Mouse (Mus musculus) embryonic facial prominence, embryonic 11.5 days (tissue): Measurements from ENCODE around the gene Tcp11l1. TPM values are rescaled to one million over a fixed set of nuclear protein-coding genes. Genes with fewer than 3 reads are reported as not detected.

ENCODE experiments used
- ATAC-seq: fragments of 200-750 bp; cut with Nextera tagmentation; replicated peaks from 2 replicates; pipeline ENCODE4 v1.8.0; 2017; ENCODE audit warnings: low read depth; ENCODE audit not compliant: insufficient number of reproducible peaks, low FRiP score, low TSS enrichment
- DNase-seq: peaks from one replicate; pipeline ENCODE4 v3.0.0-alpha.2; 2015; ENCODE audit warnings: low spot score
- H3K27ac ChIP-seq: fragments of 300-500 bp; sonication (generic); replicated peaks from 2 replicates; pipeline ENCODE4 v1.5.1; 2014; ENCODE audit warnings: mild to moderate bottlenecking, low read depth, low read length, control low read depth
- H3K27me3 ChIP-seq: fragments of 300-500 bp; sonication (generic); 2 replicates; pipeline ENCODE4 v1.6.1; 2014; ENCODE audit warnings: mild to moderate bottlenecking, low read length, moderate library complexity, mixed read lengths; ENCODE audit not compliant: control insufficient read depth, insufficient read depth
- H3K36me3 ChIP-seq: fragments of 300-500 bp; sonication (generic); replicated peaks from 2 replicates; pipeline ENCODE4 v1.6.1; 2014; ENCODE audit warnings: low read depth, mild to moderate bottlenecking, low read length, moderate library complexity, mixed read lengths; ENCODE audit not compliant: control insufficient read depth, insufficient read depth
- H3K4me1 ChIP-seq: fragments of 300-500 bp; sonication (generic); 2 replicates; pipeline ENCODE4 v1.6.1; 2014; ENCODE audit warnings: low read length, mixed read lengths; ENCODE audit not compliant: control insufficient read depth, insufficient read depth
- H3K4me2 ChIP-seq: fragments of 300-500 bp; sonication (generic); 2 replicates; pipeline ENCODE4 v1.6.1; 2014; ENCODE audit warnings: low read depth, mild to moderate bottlenecking, control low read depth, low read length, moderate library complexity
- H3K4me3 ChIP-seq: fragments of 300-500 bp; sonication (generic); 2 replicates; pipeline ENCODE4 v1.5.1; 2014; ENCODE audit warnings: low read depth, low read length, control low read depth
- H3K9ac ChIP-seq: fragments of 300-500 bp; sonication (generic); replicated peaks from 2 replicates; pipeline ENCODE4 v1.6.1; 2014; ENCODE audit warnings: mild to moderate bottlenecking, control low read depth, low read length
- H3K9me3 ChIP-seq: fragments of 300-500 bp; sonication (generic); replicated peaks from 2 replicates; pipeline ENCODE4 v1.6.1; 2016; ENCODE audit warnings: mild to moderate bottlenecking, low read length, inconsistent platforms, mixed read lengths; ENCODE audit not compliant: control insufficient read depth
- WGBS: fragments of 180-500 bp; shearing (Covaris S2); extraction: QIAGEN DNeasy Blood & Tissue Kit; methylation state at CpG from one replicate; pipeline ENCODE4 v1.1.7; 2014; 5-methylcytosine and 5-hydroxymethylcytosine counted together
- polyA plus RNA-seq: library from polyadenylated mRNA; unstranded; fragments of >200 nt; fragmentation: Nextera tagmentation; extraction: Ambion mirVana; gene quantifications from 2 replicates; pipeline ENCODE4 v1.2.1, GENCODE M21; 2014

Gene Tcp11l1
- polyA plus RNA-seq = 62.5 and 63.1 TPM in 2 replicates

DNA sequence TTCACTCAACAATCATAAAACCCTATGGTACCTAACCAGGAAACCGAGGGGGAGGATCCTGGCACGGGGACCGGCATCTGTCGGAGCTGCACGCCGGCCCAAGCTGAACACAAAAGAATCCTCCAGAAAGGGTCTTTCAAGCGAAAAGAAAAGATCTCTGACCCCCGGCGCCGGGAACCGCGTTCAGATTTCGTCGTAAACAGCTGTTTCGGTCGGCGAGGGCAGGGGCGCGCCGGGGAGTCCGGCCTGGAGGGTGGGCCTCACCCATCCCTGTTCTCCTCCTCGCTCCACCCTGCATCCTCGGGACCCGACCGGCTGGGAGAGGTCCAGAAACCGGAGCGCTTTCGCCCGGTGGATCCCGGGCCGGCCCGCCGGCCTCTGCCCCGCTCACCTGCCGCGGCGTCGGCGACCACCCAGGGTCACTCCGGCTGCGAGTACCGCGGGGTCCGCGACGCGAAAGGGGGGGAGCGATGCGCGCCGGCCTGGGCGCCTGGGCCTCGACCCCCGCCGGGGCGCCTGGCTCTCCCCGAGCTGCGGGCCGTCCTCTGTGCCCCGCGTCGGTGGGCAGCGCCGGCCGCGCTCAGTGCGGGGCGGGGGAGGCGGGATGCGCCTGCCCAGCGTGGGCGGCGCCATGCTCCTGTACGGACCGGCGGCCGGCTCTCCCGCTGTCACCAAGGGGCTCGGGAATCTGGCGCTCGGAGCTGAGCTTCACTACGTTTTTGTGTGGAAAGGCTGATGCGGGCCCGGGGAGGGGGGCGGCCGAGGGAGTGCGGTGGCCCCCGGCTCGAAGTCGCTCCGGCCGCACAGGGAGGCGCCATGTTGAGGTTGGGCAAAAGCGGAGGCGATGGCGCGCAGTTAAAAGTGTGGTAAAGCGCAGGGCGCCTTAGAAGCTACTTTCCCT lies at the start of gene Tcp11l1:
Gene Tcp11l1 (minus strand): TSS at position 585 of the 901 bp plus-strand sequence.
- H3K9ac ChIP-seq = peak within 1 kb of the TSS; percentile 87
- WGBS = under 1% methylated on average over 75 of the region's 99 CpGs
- H3K4me1 ChIP-seq = no peaks in the 10 kb centered on the region
- peak within 1 kb of the TSS; percentile 81 for H3K4me3 ChIP-seq
- peak within 1 kb of the TSS; percentile 71 for H3K4me2 ChIP-seq
- peak within 1 kb of the TSS; percentile 63 for H3K27ac ChIP-seq
- no peaks in the 10 kb centered on the region for H3K36me3 ChIP-seq
- peak; percentile 92 for ATAC-seq
- H3K27me3 ChIP-seq = no peaks in the 10 kb centered on the region
- no peaks in the 10 kb centered on the region for H3K9me3 ChIP-seq
- DNase-seq = peak; percentile 71

DNA sequence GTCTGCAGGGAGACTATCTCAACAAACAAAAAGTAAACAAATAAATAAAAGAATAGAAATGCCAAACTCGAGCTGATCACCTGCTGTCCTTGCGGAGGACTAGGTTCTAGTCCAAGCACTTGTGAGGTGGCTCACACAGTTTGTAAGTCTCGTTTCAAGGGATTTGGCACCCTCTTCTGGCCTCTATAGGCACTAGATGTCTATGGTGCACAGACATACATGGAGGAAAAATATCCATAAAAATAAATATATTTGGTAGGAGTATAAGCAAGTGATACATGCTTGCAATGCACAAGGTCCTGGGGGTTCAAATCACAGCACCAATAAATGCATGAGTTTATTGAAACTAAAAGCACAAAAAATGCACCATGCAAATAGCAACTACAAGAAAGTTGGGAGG lies 38.6 kb upstream of the Tcp11l1 start:
- WGBS = 66% methylated on average over 3 of the region's 3 CpGs

DNA sequence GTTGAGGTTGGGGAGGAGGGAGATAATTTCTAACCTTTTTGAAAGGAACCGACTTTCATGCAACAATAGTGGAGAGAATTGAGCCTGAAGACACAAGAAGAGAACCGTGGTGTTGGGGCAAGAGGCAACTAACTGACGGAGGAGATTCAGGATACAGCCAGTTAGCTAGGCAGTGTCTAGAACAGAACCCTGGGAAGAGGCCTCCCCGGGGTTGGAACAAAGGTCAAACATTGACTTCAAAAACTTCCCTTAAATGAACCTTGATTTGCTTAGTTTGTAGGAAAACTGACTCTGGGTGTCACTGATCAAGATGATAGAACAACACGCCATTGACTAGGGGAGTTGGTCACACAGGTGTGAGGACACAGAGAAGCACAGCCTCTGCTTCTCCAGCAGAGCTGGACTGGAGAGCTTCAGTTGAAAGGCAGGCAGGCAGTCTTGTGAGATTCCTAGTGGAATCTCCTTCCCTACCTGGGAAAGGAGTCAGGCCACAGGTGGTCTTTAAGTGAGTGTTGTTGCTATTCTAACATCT lies 36.7 kb upstream of the Tcp11l1 start:
- DNase-seq (no peak), ATAC-seq (no peak)
- H3K27ac ChIP-seq = no peak overlapping the region
- no peak overlapping the region for H3K4me3 ChIP-seq
- WGBS = 82% methylated on average over 5 of the region's 5 CpGs
- H3K36me3 ChIP-seq = no peaks in the 10 kb centered on the region
- no peaks in the 10 kb centered on the region for H3K27me3 ChIP-seq
- no peaks in the 10 kb centered on the region for H3K9me3 ChIP-seq
- H3K9ac ChIP-seq = no peak overlapping the region
- H3K4me2 ChIP-seq = no peak overlapping the region
- H3K4me1 ChIP-seq = no peaks in the 10 kb centered on the region

More for the DNA sequence above, 38.6 kb upstream of the Tcp11l1 start:
- H3K9me3 ChIP-seq = no peaks in the 10 kb centered on the region
- no peak for ATAC-seq
- H3K4me3 ChIP-seq = no peak overlapping the region
- no peaks in the 10 kb centered on the region for H3K36me3 ChIP-seq
- DNase-seq = peak; percentile 44
- H3K4me2 ChIP-seq = no peak overlapping the region
- no peaks in the 10 kb centered on the region for H3K4me1 ChIP-seq
- H3K27me3 ChIP-seq = no peaks in the 10 kb centered on the region
- no peak overlapping the region for H3K9ac ChIP-seq
- no peak overlapping the region for H3K27ac ChIP-seq

DNA sequence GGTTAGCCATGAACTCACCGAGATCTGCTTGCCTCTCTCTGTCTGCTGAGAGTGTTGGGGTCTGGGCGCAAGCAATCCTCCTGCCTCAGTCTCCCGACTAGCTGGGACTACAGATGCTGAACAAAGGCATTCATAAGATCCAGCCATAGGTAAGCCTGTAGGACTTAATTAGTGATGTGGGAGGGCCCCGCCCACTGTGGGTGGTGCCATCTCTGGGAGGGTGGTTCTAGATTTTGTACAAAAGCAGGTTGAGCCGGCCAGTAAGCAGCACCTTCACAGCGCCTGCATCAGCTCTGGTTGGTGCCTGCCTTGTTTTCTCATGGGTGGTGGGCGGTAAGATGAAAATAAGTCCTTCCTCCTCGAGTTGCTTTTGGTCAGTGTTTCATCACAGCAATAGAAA lies 34.3 kb upstream of the Tcp11l1 start:
- WGBS = 62% methylated on average over 8 of the region's 8 CpGs
- no peak overlapping the region for H3K9ac ChIP-seq

DNA sequence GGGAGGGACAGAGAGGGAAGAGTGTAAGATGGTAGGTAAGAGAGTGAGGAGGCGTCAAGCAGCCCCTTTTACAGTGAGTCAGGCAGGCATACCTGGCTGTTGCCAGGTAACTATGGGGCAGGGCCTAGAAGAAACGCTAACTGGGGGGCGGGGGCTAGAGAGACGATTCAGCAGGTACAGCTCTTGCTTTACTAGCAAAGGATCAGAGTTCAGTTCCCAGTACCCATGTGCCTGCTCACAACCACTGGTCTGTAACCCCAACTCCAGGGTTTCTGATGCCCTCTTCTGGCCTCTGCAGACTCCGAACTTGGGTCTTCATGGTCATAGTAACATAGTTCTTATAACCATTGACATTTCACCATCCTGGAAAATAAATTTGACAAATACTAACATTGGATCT lies 32.0 kb upstream of the Tcp11l1 start:
- H3K4me3 ChIP-seq = no peak overlapping the region
- no peaks in the 10 kb centered on the region for H3K36me3 ChIP-seq
- 45% methylated on average over 5 of the region's 5 CpGs for WGBS
- H3K9ac ChIP-seq = no peak overlapping the region
- DNase-seq (no peak), ATAC-seq (no peak)
- H3K4me2 ChIP-seq = no peak overlapping the region
- H3K4me1 ChIP-seq = no peaks in the 10 kb centered on the region
- no peaks in the 10 kb centered on the region for H3K9me3 ChIP-seq
- H3K27me3 ChIP-seq = peaks cover 6% of the 10 kb centered on the region; the same call in 1 of the 2 replicates
- no peak overlapping the region for H3K27ac ChIP-seq

More for the DNA sequence above, 34.3 kb upstream of the Tcp11l1 start:
- no peak overlapping the region for H3K27ac ChIP-seq
- H3K9me3 ChIP-seq = no peaks in the 10 kb centered on the region
- H3K4me1 ChIP-seq = no peaks in the 10 kb centered on the region
- ATAC-seq (no peak), DNase-seq (no peak)
- H3K4me3 ChIP-seq = no peak overlapping the region
- no peaks in the 10 kb centered on the region for H3K36me3 ChIP-seq
- no peak overlapping the region for H3K4me2 ChIP-seq
- peaks cover 3% of the 10 kb centered on the region; the same call in 1 of the 2 replicates for H3K27me3 ChIP-seq

DNA sequence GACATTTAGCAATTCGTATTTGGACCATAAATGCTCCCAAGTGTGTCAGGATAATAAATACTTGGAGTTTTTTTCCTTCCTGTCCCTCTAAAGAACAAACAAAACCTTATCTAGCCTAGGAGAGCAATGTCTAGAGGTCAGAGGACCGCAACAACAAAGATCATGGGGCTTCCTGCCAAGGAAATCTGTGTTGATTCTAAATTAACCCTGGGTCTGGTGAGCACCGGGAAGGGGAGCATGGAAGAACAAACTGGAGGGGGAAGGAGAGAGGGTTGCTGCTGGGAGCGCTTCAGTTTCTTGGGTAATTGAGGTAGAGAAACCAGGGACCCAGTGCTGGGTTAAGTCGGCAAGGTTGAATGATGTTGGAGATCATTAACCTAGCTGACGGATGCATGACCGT lies 31.2 kb upstream of the Tcp11l1 start:
- peak overlapping the region; percentile 98 for H3K4me2 ChIP-seq
- DNase-seq (no peak), ATAC-seq (no peak)
- H3K9ac ChIP-seq = no peak overlapping the region
- H3K4me1 ChIP-seq = no peaks in the 10 kb centered on the region
- H3K4me3 ChIP-seq = peak overlapping the region; percentile 70
- peaks cover 6% of the 10 kb centered on the region; the same call in 1 of the 2 replicates for H3K27me3 ChIP-seq
- 8% methylated on average over 7 of the region's 7 CpGs for WGBS
- H3K27ac ChIP-seq = no peak overlapping the region
- H3K9me3 ChIP-seq = no peaks in the 10 kb centered on the region
- H3K36me3 ChIP-seq = no peaks in the 10 kb centered on the region

DNA sequence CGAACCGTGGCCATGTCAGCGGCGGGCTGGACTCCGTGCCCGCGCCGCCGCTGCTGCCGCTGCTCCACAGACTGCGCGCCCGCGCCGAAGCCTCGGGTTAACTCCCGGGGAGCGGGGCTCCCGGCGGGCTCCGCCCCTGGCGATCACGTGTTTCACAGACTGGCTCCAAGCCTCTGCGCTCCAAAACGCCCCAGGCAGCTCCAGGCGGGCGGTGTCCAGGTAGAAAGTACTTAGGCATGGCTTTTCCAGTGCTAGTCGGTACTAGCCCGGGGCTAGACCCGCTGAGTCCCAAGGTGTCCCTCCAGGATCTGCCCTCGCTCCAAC lies 30.7 kb upstream of the Tcp11l1 start, which contains the start of gene Depdc7:
Gene Depdc7 (minus strand): TSS at position 138 of the 324 bp plus-strand sequence.
- peak within 1 kb of the TSS; percentile 75 for H3K9ac ChIP-seq
- H3K4me3 ChIP-seq = peak within 1 kb of the TSS; percentile 70
- H3K4me2 ChIP-seq = peak within 1 kb of the TSS; percentile 98
- DNase-seq (peak; percentile 87), ATAC-seq (peak; percentile 82)
- WGBS = 0% methylated on average over 13 of the region's 31 CpGs
- H3K36me3 ChIP-seq = no peaks in the 10 kb centered on the region
- no peak within 1 kb of the TSS for H3K27ac ChIP-seq
- no peaks in the 10 kb centered on the region for H3K4me1 ChIP-seq
- peaks cover 6% of the 10 kb centered on the region; the same call in 1 of the 2 replicates for H3K27me3 ChIP-seq
- no peaks in the 10 kb centered on the region for H3K9me3 ChIP-seq
